23 mouse cellular contexts compared by ENCODE assay signal in genomic region chr11:3379427-3379826, GRCm38 (mm10). TPM values are rescaled to one million over a fixed set of nuclear protein-coding genes. Genes with fewer than 3 reads are reported as not detected.
A peak's percentile ranks its signal among the peaks of the same experiment; 100 is the strongest.
DNase-seq lines count a peak whose midpoint lies in the region; ATAC-seq lines count a peak whose summit lies in the region.
"Had no signal": no experiment of that assay in that cellular context is flagged by ENCODE, and none has a peak within 500 bp of the region (broad histone marks: within the 10 kb centered on the region; RNA-seq: fewer than 3 reads in every experiment).

No protein-coding gene starts in this region.

- H3K9ac ChIP-seq in liver, embryonic 12.5 days = no peak overlapping the region
- H3K9ac ChIP-seq: hindbrain, embryonic 13.5 days; limb, embryonic 15.5 days; midbrain, embryonic 12.5 days; neural tube, embryonic 12.5 days had no signal

- 37% methylated on average over 4 of the region's 4 CpGs for WGBS in liver, embryonic 12.5 days (ENCODE audit: insufficient replicate concordance)
- 92% methylated on average over 4 of the region's 4 CpGs for WGBS in forebrain, embryonic 10.5 days

- H3K36me3 ChIP-seq in liver, embryonic 12.5 days = peaks cover 31% of the 10 kb centered on the region
- H3K36me3 ChIP-seq in megakaryocyte, embryonic 14.5 days (replicated peaks; ENCODE audit: low read length) = peaks cover 45% of the 10 kb centered on the region
- H3K36me3 ChIP-seq in forebrain, embryonic 10.5 days (replicated peaks) = peaks cover 29% of the 10 kb centered on the region

- peak; percentile 98 for DNase-seq in 416B (ENCODE audit: low read depth)
- no peak for DNase-seq in frontal cortex, postnatal 25 days (ENCODE audit: low spot score in 2 of 2)
- DNase-seq in neural tube, embryonic 10.5 days (ENCODE audit: extremely low spot score, low spot score) = no peak
- DNase-seq in forebrain, embryonic 10.5 days (ENCODE audit: extremely low spot score, low spot score) = no peak
- no peak for DNase-seq in embryo, embryonic 9.5 days (ENCODE audit: extremely low spot score)
- DNase-seq: adrenal gland, postnatal 36 days; cerebellum, adult 18-20 months; cerebellum, postnatal 36 days; gastrocnemius, postnatal 36 days; kidney, adult 11 months; lung, postnatal 14 days; right cerebral cortex, adult 18-20 months had no signal

- H3K4me2 ChIP-seq in liver, embryonic 12.5 days = no peak overlapping the region
- H3K4me2 ChIP-seq: hindbrain, embryonic 13.5 days; limb, embryonic 15.5 days; midbrain, embryonic 12.5 days; neural tube, embryonic 12.5 days had no signal

- H3K9me3 ChIP-seq in liver, embryonic 12.5 days (replicated peaks) = no peaks in the 10 kb centered on the region
- H3K9me3 ChIP-seq in megakaryocyte, embryonic 14.5 days = peaks cover 4% of the 10 kb centered on the region; the same call in 1 of the 2 replicates
- peaks cover 7% of the 10 kb centered on the region; the same call in 1 of the 2 replicates for H3K9me3 ChIP-seq in forebrain, embryonic 10.5 days
- H3K9me3 ChIP-seq: heart, embryonic 10.5 days; hindbrain, embryonic 13.5 days; limb, embryonic 15.5 days; midbrain, embryonic 12.5 days; neural tube, embryonic 12.5 days had no signal

- no peak overlapping the region for H3K4me3 ChIP-seq in liver, embryonic 12.5 days
- H3K4me3 ChIP-seq in megakaryocyte, embryonic 14.5 days (replicated peaks) = peak overlapping the region; percentile 46
- H3K4me3 ChIP-seq in forebrain, embryonic 10.5 days = no peak overlapping the region
- H3K4me3 ChIP-seq: heart, embryonic 10.5 days; hindbrain, embryonic 13.5 days; limb, embryonic 15.5 days; midbrain, embryonic 12.5 days; neural tube, embryonic 12.5 days had no signal

- peak; percentile 83 to 92 for ATAC-seq in hematopoietic stem cell, adult 5-6 weeks (replicated peaks in 1 of 2; ENCODE audit: insufficient read depth in 1 of 2, low FRiP score in 2 of 2, low TSS enrichment in 1 of 2, low read depth in 1 of 2, poor library complexity in 2 of 2, severe bottlenecking in 2 of 2)
- ATAC-seq in liver, embryonic 12.5 days = peak; percentile 57
- ATAC-seq: forebrain, embryonic 14.5 days had no signal

- H3K27ac ChIP-seq in liver, embryonic 12.5 days = no peak overlapping the region; the same call in 1 of the 2 replicates
- H3K27ac ChIP-seq in forebrain, embryonic 10.5 days = no peak overlapping the region
- H3K27ac ChIP-seq: heart, embryonic 10.5 days; hindbrain, embryonic 13.5 days; kidney, postnatal 0 days; limb, embryonic 15.5 days; midbrain, embryonic 12.5 days; neural tube, embryonic 12.5 days had no signal

- peaks cover 29% of the 10 kb centered on the region for H3K4me1 ChIP-seq in liver, embryonic 12.5 days
- peaks cover 72% of the 10 kb centered on the region for H3K4me1 ChIP-seq in megakaryocyte, embryonic 14.5 days
- peaks cover 24% of the 10 kb centered on the region for H3K4me1 ChIP-seq in forebrain, embryonic 10.5 days

- no peaks in the 10 kb centered on the region for H3K27me3 ChIP-seq in liver, embryonic 12.5 days (replicated peaks)
- H3K27me3 ChIP-seq in megakaryocyte, embryonic 14.5 days (replicated peaks) = no peaks in the 10 kb centered on the region
- no peaks in the 10 kb centered on the region for H3K27me3 ChIP-seq in forebrain, embryonic 10.5 days (ENCODE audit: poor library complexity, severe bottlenecking)
- H3K27me3 ChIP-seq: CH12.LX; hindbrain, embryonic 13.5 days; limb, embryonic 15.5 days; midbrain, embryonic 12.5 days; neural tube, embryonic 12.5 days had no signal

RNA-seq across cellular contexts. Expression of gene Limk2, which starts 29.6 kb away (rescaled TPM):
- total RNA-seq in hematopoietic stem cell, adult 5-6 weeks (2017) = 18.0 and 23.7 TPM in 2 replicates
- 15.0 and 16.1 TPM in 2 replicates for polyA plus RNA-seq in liver, embryonic 12.5 days (2016; fragmentation: Nextera tagmentation; extraction: Ambion mirVana)
- polyA plus RNA-seq in megakaryocyte, embryonic 14.5 days (2012; ENCODE audit: insufficient read depth, low replicate concordance) = 16.4 and 34.1 TPM in 2 replicates
- 42.8 and 43.1 TPM in 2 replicates for polyA plus RNA-seq in forebrain, embryonic 10.5 days (2016; fragmentation: Nextera tagmentation; extraction: Ambion mirVana)

RNA-seq across cellular contexts. Expression of gene Pik3ip1, which starts 49.2 kb away (rescaled TPM):
- 89.8 and 116 TPM in 2 replicates for total RNA-seq in hematopoietic stem cell, adult 5-6 weeks (2017)
- 1.8 and 2.1 TPM in 2 replicates for polyA plus RNA-seq in liver, embryonic 12.5 days (2016; fragmentation: Nextera tagmentation; extraction: Ambion mirVana)
- polyA plus RNA-seq in megakaryocyte, embryonic 14.5 days (2012; ENCODE audit: insufficient read depth, low replicate concordance) = 17.8 and 33.7 TPM in 2 replicates
- polyA plus RNA-seq in forebrain, embryonic 10.5 days (2016; fragmentation: Nextera tagmentation; extraction: Ambion mirVana) = 5.6 and 6.2 TPM in 2 replicates
